Mouse (Mus musculus) limb, embryonic 14.5 days (tissue): Measurements from ENCODE around the gene Pdlim4. TPM values are rescaled to one million over a fixed set of nuclear protein-coding genes. Genes with fewer than 3 reads are reported as not detected.
A peak's percentile ranks its signal among the peaks of the same experiment; 100 is the strongest.

Experiments used
- ATAC-seq: fragments of 200-750 bp; cut with Nextera tagmentation; 2 replicates; pipeline ENCODE4 v1.8.0; 2017; ENCODE audit warnings: low read depth, moderate number of reproducible peaks, moderate TSS enrichment; ENCODE audit not compliant: low FRiP score
- DNase-seq: peaks from one replicate; pipeline ENCODE4 v3.0.0-alpha.2; 2015; ENCODE audit warnings: low spot score
- H3K27ac ChIP-seq: fragments of 300-500 bp; sonication (generic); replicated peaks from 2 replicates; pipeline ENCODE4 v1.5.1; 2014; ENCODE audit warnings: low read depth, mild to moderate bottlenecking, low read length, moderate library complexity, mixed read lengths
- H3K27me3 ChIP-seq: fragments of 300-500 bp; sonication (generic); 2 replicates; pipeline ENCODE4 v1.6.1; 2014; ENCODE audit warnings: low read length, mixed read lengths; ENCODE audit not compliant: control insufficient read depth, insufficient read depth
- H3K36me3 ChIP-seq: fragments of 300-500 bp; sonication (generic); 2 replicates; pipeline ENCODE4 v1.6.1; 2014; ENCODE audit warnings: mild to moderate bottlenecking, low read length, moderate library complexity, mixed read lengths; ENCODE audit not compliant: control insufficient read depth, insufficient read depth
- H3K4me1 ChIP-seq: fragments of 300-500 bp; sonication (generic); 2 replicates; pipeline ENCODE4 v1.6.1; 2014; ENCODE audit warnings: antibody characterized with exemption, low read length, mixed read lengths; ENCODE audit not compliant: control insufficient read depth, insufficient read depth
- H3K4me2 ChIP-seq: fragments of 300-500 bp; sonication (generic); replicated peaks from 2 replicates; pipeline ENCODE4 v1.6.1; 2014; ENCODE audit warnings: low read depth, mild to moderate bottlenecking, low read length, moderate library complexity; ENCODE audit not compliant: severe bottlenecking
- H3K4me3 ChIP-seq: fragments of 300-500 bp; sonication (generic); replicated peaks from 2 replicates; pipeline ENCODE4 v1.5.1; 2014; ENCODE audit warnings: low read length
- H3K9ac ChIP-seq: fragments of 300-500 bp; sonication (generic); 2 replicates; pipeline ENCODE4 v1.6.1; 2014; ENCODE audit warnings: mild to moderate bottlenecking, low read depth, low read length, moderate library complexity; ENCODE audit not compliant: severe bottlenecking
- H3K9me3 ChIP-seq: fragments of 300-500 bp; sonication (generic); 2 replicates; pipeline ENCODE4 v1.6.1; 2016; ENCODE audit warnings: low read length; ENCODE audit not compliant: control insufficient read depth
- POLR2A ChIP-seq: fragments of 200-500 bp; IDR thresholded peaks from 2 replicates; pipeline ENCODE4 v1.8.0; 2012; ENCODE audit warnings: inconsistent platforms, mild to moderate bottlenecking, moderate library complexity, borderline replicate concordance; ENCODE audit not compliant: insufficient read depth, insufficient read length; ENCODE audit errors: extremely low read depth
- WGBS: fragments of 180-500 bp; shearing (Covaris S2); extraction: QIAGEN DNeasy Blood & Tissue Kit; methylation state at CpG from one replicate; pipeline ENCODE4 v1.1.7; 2014; 5-methylcytosine and 5-hydroxymethylcytosine counted together
- polyA plus RNA-seq, 2 experiments: library from polyadenylated mRNA; depleted of rRNA in 1 of 2; stranded (reverse) in 1 of 2; unstranded in 1 of 2; fragments of >200 nt; fragmentation: Nextera tagmentation in 1 of 2; extraction: Ambion mirVana in 1 of 2; gene quantifications; 2 replicates each; pipeline versions ENCODE4 v1.2.1 to v1.2.3; 2012 to 2014

Pdlim4 gene
- polyA plus RNA-seq, 2 experiments, result 115 to 129 TPM

GRCm38 (mm10) chr11:54101701-54102100 is 32.9 kb upstream of the Pdlim4 start:
- Histone ChIP-seq H3K27me3 (no peaks in the 10 kb centered on the region), H3K9ac (peak overlapping the region; percentile 76), H3K36me3 (peaks cover 6% of the 10 kb centered on the region; the same call in 1 of the 2 replicates), H3K27ac (no peak overlapping the region), H3K4me2 (peak overlapping the region; percentile 99), H3K9me3 (no peaks in the 10 kb centered on the region), H3K4me1 (peaks cover 29% of the 10 kb centered on the region), H3K4me3 (peak overlapping the region; percentile 74)
- TF ChIP-seq POLR2A, result no peak
- DNase-seq (no peak), ATAC-seq (no peak)
- WGBS, result 61% methylated on average over 9 of the region's 9 CpGs

- 0 out of 2 replicates have a peak, but pooled peaks have one; percentile 45 for TF ChIP-seq POLR2A
- Histone ChIP-seq H3K9ac (peak overlapping the region; percentile 76), H3K4me2 (peak overlapping the region; percentile 99), H3K27ac (peak overlapping the region; percentile 61; the same call in 1 of the 2 replicates), H3K27me3 (no peaks in the 10 kb centered on the region), H3K4me3 (peak overlapping the region; percentile 74), H3K9me3 (no peaks in the 10 kb centered on the region), H3K4me1 (peaks cover 21% of the 10 kb centered on the region), H3K36me3 (peaks cover 6% of the 10 kb centered on the region; the same call in 1 of the 2 replicates)
- under 1% methylated on average over 63 of the region's 83 CpGs for WGBS
- ATAC-seq (peak; percentile 88), DNase-seq (peak; percentile 68)
Measured at GRCm38 (mm10) chr11:54100692-54101591, 32.1 kb upstream of the Pdlim4 start.

- ATAC-seq (no peak; the same call in none of the 2 replicates), DNase-seq (no peak)
- Histone ChIP-seq H3K9me3 (no peaks in the 10 kb centered on the region), H3K9ac (peak within 1 kb of the TSS; percentile 76), H3K27ac (peak within 1 kb of the TSS; percentile 61; the same call in 1 of the 2 replicates), H3K27me3 (no peaks in the 10 kb centered on the region), H3K4me1 (peaks cover 20% of the 10 kb centered on the region), H3K36me3 (peaks cover 6% of the 10 kb centered on the region; the same call in 1 of the 2 replicates), H3K4me3 (peak within 1 kb of the TSS; percentile 74), H3K4me2 (peak within 1 kb of the TSS; percentile 99)
- no peak for TF ChIP-seq POLR2A
- WGBS, result 42% methylated on average over 10 of the region's 10 CpGs
Measured at GRCm38 (mm10) chr11:54100045-54100691, 31.4 kb upstream of the Pdlim4 start, which contains the start of gene P4ha2. P4ha2 (plus strand) TSS chr11:54100095.

- H3K4me1 ChIP-seq, result peaks cover 15% of the 10 kb centered on the region; the same call in 1 of the 2 replicates
Measured at GRCm38 (mm10) chr11:54093000-54093399, 24.2 kb upstream of the Pdlim4 start.

GRCm38 (mm10) chr11:54092188-54092587 is 23.4 kb upstream of the Pdlim4 start:
- no peak for ATAC-seq
- no peaks in the 10 kb centered on the region for H3K36me3 ChIP-seq
- TF ChIP-seq POLR2A, result no peak
- DNase-seq, result no peak
- no peak overlapping the region for H3K4me2 ChIP-seq
- no peaks in the 10 kb centered on the region for H3K9me3 ChIP-seq
- 49% methylated on average over 7 of the region's 7 CpGs for WGBS
- peaks cover 15% of the 10 kb centered on the region; the same call in 1 of the 2 replicates for H3K4me1 ChIP-seq
- no peaks in the 10 kb centered on the region for H3K27me3 ChIP-seq
- H3K4me3 ChIP-seq, result no peak overlapping the region
- no peak overlapping the region for H3K9ac ChIP-seq
- no peak overlapping the region for H3K27ac ChIP-seq

More at GRCm38 (mm10) chr11:54093000-54093399, 24.2 kb upstream of the Pdlim4 start:
- DNase-seq, result no peak
- Histone ChIP-seq H3K9me3 (no peaks in the 10 kb centered on the region), H3K9ac (no peak overlapping the region), H3K27me3 (no peaks in the 10 kb centered on the region), H3K4me3 (no peak overlapping the region), H3K4me2 (no peak overlapping the region), H3K27ac (no peak overlapping the region), H3K36me3 (no peaks in the 10 kb centered on the region)
- ATAC-seq, result peak; percentile 30; the same call in 1 of the 2 replicates
- 13% methylated on average over 3 of the region's 3 CpGs for WGBS
- no peak for TF ChIP-seq POLR2A
